Comparison of ENCODE assay signal across 19 mouse cellular contexts in genomic region chr10:20058841-20059240, GRCm38 (mm10).
DNase-seq lines count a peak whose midpoint lies in the region; ATAC-seq lines count a peak whose summit lies in the region.
"Had no signal": no experiment of that assay in that cellular context is flagged by ENCODE, and none has a peak within 500 bp of the region (broad histone marks: within the 10 kb centered on the region; RNA-seq: fewer than 3 reads in every experiment).

No protein-coding gene starts in this region.

- peak; percentile 77 for ATAC-seq in granulocyte monocyte progenitor cell, adult 5-6 weeks (replicated peaks; ENCODE audit: poor library complexity, severe bottlenecking)
- ATAC-seq in hindbrain, embryonic 12.5 days (ENCODE audit: low FRiP score), result no peak
- ATAC-seq: forebrain, postnatal 0 days; intestine, embryonic 16.5 days had no signal

- intact Hi-C loops in heart, postnatal 10 days (cut with DNase I), result no loop called here

- no peaks in the 10 kb centered on the region for H3K27me3 ChIP-seq in heart, embryonic 10.5 days (ENCODE audit: insufficient read depth, poor library complexity, severe bottlenecking)
- no peaks in the 10 kb centered on the region for H3K27me3 ChIP-seq in hindbrain, embryonic 12.5 days
- H3K27me3 ChIP-seq: heart, embryonic 13.5 days; hindbrain, embryonic 13.5 days; limb, embryonic 15.5 days; neural tube, embryonic 13.5 days had no signal

- H3K36me3 ChIP-seq in heart, embryonic 10.5 days, result peaks cover 28% of the 10 kb centered on the region
- H3K36me3 ChIP-seq in hindbrain, embryonic 12.5 days, result no peaks in the 10 kb centered on the region
- H3K36me3 ChIP-seq: hindbrain, embryonic 13.5 days; limb, embryonic 15.5 days; neural tube, embryonic 13.5 days had no signal

- H3K4me1 ChIP-seq in heart, embryonic 10.5 days, result no peaks in the 10 kb centered on the region
- H3K4me1 ChIP-seq in hindbrain, embryonic 12.5 days, result no peaks in the 10 kb centered on the region
- H3K4me1 ChIP-seq: hindbrain, embryonic 13.5 days; limb, embryonic 15.5 days; neural tube, embryonic 13.5 days had no signal

- no peak overlapping the region for H3K27ac ChIP-seq in heart, embryonic 10.5 days
- no peak overlapping the region for H3K27ac ChIP-seq in hindbrain, embryonic 12.5 days
- H3K27ac ChIP-seq: heart, embryonic 13.5 days; hindbrain, embryonic 13.5 days; kidney, postnatal 0 days; limb, embryonic 15.5 days; neural tube, embryonic 13.5 days had no signal

- WGBS in heart, embryonic 10.5 days, result 85% methylated on average over 10 of the region's 10 CpGs
- 79% methylated on average over 10 of the region's 10 CpGs for WGBS in hindbrain, embryonic 12.5 days

- H3K4me2 ChIP-seq in hindbrain, embryonic 12.5 days (replicated peaks), result no peak overlapping the region
- H3K4me2 ChIP-seq: heart, embryonic 13.5 days; hindbrain, embryonic 13.5 days; limb, embryonic 15.5 days; neural tube, embryonic 13.5 days had no signal

- H3K9me3 ChIP-seq in heart, embryonic 10.5 days, result no peaks in the 10 kb centered on the region
- H3K9me3 ChIP-seq in hindbrain, embryonic 12.5 days (replicated peaks), result no peaks in the 10 kb centered on the region
- H3K9me3 ChIP-seq: heart, embryonic 13.5 days; hindbrain, embryonic 13.5 days; limb, embryonic 15.5 days; neural tube, embryonic 13.5 days had no signal

- DNase-seq in heart, embryonic 10.5 days (ENCODE audit: low spot score), result peak; percentile 13
- no peak for DNase-seq in heart, postnatal 10 days
- peak; percentile 33 for DNase-seq in thymus, postnatal 0 days (ENCODE audit: low spot score)
- DNase-seq in thymus, adult 18-20 months, result no peak
- DNase-seq in MN1 (ENCODE audit: low spot score), result no peak
- DNase-seq: adrenal gland, postnatal 14 days; cerebellum, postnatal 14 days; forebrain, postnatal 0 days; layer of hippocampus, adult 9-11 months; right cerebral cortex, postnatal 4 days; thymus, postnatal 4 days had no signal

- H3K4me3 ChIP-seq in heart, embryonic 10.5 days, result no peak overlapping the region
- no peak overlapping the region for H3K4me3 ChIP-seq in hindbrain, embryonic 12.5 days
- H3K4me3 ChIP-seq: heart, embryonic 13.5 days; hindbrain, embryonic 13.5 days; limb, embryonic 15.5 days; neural tube, embryonic 13.5 days had no signal

- no peak overlapping the region for H3K9ac ChIP-seq in hindbrain, embryonic 12.5 days
- H3K9ac ChIP-seq: forebrain, postnatal 0 days; heart, embryonic 13.5 days; hindbrain, embryonic 13.5 days; limb, embryonic 15.5 days; neural tube, embryonic 13.5 days had no signal

Comparison
In these comparisons a context has a peak if more than half of its experiments do, and no peak if none do; other contexts are left out.
1. DNase-seq: peak in heart, embryonic 10.5 days (single experiment) and thymus, postnatal 0 days (single experiment); none in heart, postnatal 10 days (0 of 2), thymus, adult 18-20 months (0 of 2) and MN1 (single experiment).